Mouse (Mus musculus) stomach, postnatal 0 days (tissue): ENCODE results near the gene Ap2a1. TPM values are rescaled to one million over a fixed set of nuclear protein-coding genes. Genes with fewer than 3 reads are reported as not detected.

Experiments used
- ATAC-seq: fragments of 200-750 bp; cut with Nextera tagmentation; 2 replicates; pipeline ENCODE4 v1.8.0; 2017; ENCODE audit not compliant: low FRiP score, low TSS enrichment
- DNase-seq: peaks from one replicate; pipeline ENCODE4 v3.0.0-alpha.2; 2016; ENCODE audit warnings: low spot score
- H3K27ac ChIP-seq: fragments of 300-500 bp; sonication (generic); replicated peaks from 2 replicates; pipeline ENCODE4 v1.5.1; 2014; ENCODE audit warnings: mild to moderate bottlenecking, control low read depth
- H3K27me3 ChIP-seq: fragments of 300-500 bp; sonication (generic); 2 replicates; pipeline ENCODE4 v1.6.1; 2014; ENCODE audit warnings: low read length; ENCODE audit not compliant: control insufficient read depth, insufficient read depth
- H3K36me3 ChIP-seq: fragments of 300-500 bp; sonication (generic); 2 replicates; pipeline ENCODE4 v1.6.1; 2014; ENCODE audit warnings: low read length, mixed read lengths; ENCODE audit not compliant: control insufficient read depth, insufficient read depth
- H3K4me1 ChIP-seq: fragments of 300-500 bp; sonication (generic); replicated peaks from 2 replicates; pipeline ENCODE4 v1.6.1; 2014; ENCODE audit warnings: antibody characterized with exemption; ENCODE audit not compliant: control insufficient read depth, insufficient read depth
- H3K4me2 ChIP-seq: fragments of 300-500 bp; sonication (generic); replicated peaks from 2 replicates; pipeline ENCODE4 v1.6.1; 2014; ENCODE audit warnings: low read depth, mild to moderate bottlenecking, control low read depth, moderate library complexity
- H3K4me3 ChIP-seq: fragments of 300-500 bp; sonication (generic); 2 replicates; pipeline ENCODE4 v1.5.1; 2014; ENCODE audit warnings: low read depth, low read length, control low read depth
- H3K9ac ChIP-seq: fragments of 300-500 bp; sonication (generic); 2 replicates; pipeline ENCODE4 v1.6.1; 2014; ENCODE audit warnings: mild to moderate bottlenecking, low read length, control low read depth, mixed read lengths
- H3K9me3 ChIP-seq: fragments of 300-500 bp; sonication (generic); 2 replicates; pipeline ENCODE4 v1.6.1; 2016; ENCODE audit warnings: low read length; ENCODE audit not compliant: control insufficient read depth
- CTCF ChIP-seq: IDR thresholded peaks from 2 replicates; pipeline ENCODE4 v1.5.1; 2016; ENCODE audit warnings: antibody characterized with exemption, low read depth, mild to moderate bottlenecking, moderate library complexity
- EP300 ChIP-seq: optimal IDR thresholded peaks from 2 replicates; pipeline ENCODE3; 2016; ENCODE audit warnings: antibody characterized with exemption
- WGBS: fragments of 180-500 bp; shearing (Covaris S2); extraction: QIAGEN DNeasy Blood & Tissue Kit; methylation state at CpG from one replicate; pipeline ENCODE4 v1.1.7; 2014; 5-methylcytosine and 5-hydroxymethylcytosine counted together
- polyA plus RNA-seq: library from polyadenylated mRNA; unstranded; fragments of >200 nt; fragmentation: Nextera tagmentation; extraction: Ambion mirVana; gene quantifications from 2 replicates; pipeline ENCODE4 v1.2.1, GENCODE M21; 2015

Gene Ap2a1
- polyA plus RNA-seq, 1 experiment from 2014 or later: 29.3 TPM

DNA sequence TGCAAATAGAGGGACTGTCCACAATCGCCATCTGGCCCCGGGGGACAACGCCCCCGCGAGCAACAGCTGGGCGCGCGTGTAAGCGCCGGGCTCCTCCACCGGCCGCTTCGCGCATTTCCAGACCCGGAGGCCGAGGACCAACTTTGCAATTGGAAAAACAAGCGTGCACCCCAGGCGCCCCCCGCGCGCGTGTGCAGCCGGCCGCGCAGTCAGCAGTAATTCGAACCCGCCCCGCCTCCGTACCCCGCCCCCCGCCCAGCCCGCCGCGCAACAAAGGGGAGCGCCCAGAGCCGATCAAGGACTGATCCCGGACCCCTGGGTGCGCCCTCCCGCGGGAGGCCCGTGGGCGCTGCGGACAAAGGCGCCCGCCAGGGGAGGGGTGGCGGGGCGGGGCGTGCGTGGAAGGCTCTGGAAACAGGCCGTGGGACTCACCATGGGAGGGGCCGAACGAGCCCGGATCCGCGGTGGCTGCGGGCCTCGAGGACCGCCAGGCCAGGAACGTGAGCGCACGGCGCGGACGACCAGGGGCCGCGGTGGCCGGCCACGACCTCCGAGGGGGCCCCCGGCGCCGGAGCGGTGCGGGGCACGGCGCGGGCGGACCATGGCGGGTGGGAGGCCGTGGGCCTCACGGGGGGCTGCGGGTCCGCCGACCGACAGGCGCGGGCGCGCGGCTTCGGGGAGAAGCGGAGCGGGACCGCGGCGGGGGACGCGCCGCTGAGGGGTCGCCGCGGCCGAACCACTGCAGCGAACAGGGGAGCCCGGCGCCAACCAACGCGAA is 60.2 kb downstream of the Ap2a1 start:
- Histone ChIP-seq H3K4me1 (peaks cover 23% of the 10 kb centered on the region), H3K4me2 (peak overlapping the region; percentile 75), H3K27ac (peak overlapping the region; percentile 100), H3K4me3 (peak overlapping the region; percentile 98), H3K9me3 (no peaks in the 10 kb centered on the region), H3K27me3 (no peaks in the 10 kb centered on the region), H3K36me3 (peaks cover 6% of the 10 kb centered on the region), H3K9ac (peak overlapping the region; percentile 99)
- TF ChIP-seq EP300: no peak
- peak; percentile 38; the same call in 1 of the 2 replicates for TF ChIP-seq CTCF
- DNase-seq (peak; percentile 88), ATAC-seq (peak; percentile 17)
- under 1% methylated on average over 89 of the region's 108 CpGs for WGBS

GRCm38 (mm10) chr7:44868465-44868864 is 60.8 kb downstream of the Ap2a1 start:
- DNase-seq (peak; percentile 68), ATAC-seq (no peak)
- H3K9me3 ChIP-seq: no peaks in the 10 kb centered on the region
- H3K27me3 ChIP-seq: no peaks in the 10 kb centered on the region
- peaks cover 23% of the 10 kb centered on the region for H3K4me1 ChIP-seq
- WGBS: 1% methylated on average over 16 of the region's 16 CpGs
- peak overlapping the region; percentile 99 for H3K9ac ChIP-seq
- peak overlapping the region; percentile 100 for H3K27ac ChIP-seq
- peak overlapping the region; percentile 75 for H3K4me2 ChIP-seq
- peak overlapping the region; percentile 98 for H3K4me3 ChIP-seq
- no peak for TF ChIP-seq CTCF
- TF ChIP-seq EP300: no peak
- H3K36me3 ChIP-seq: peaks cover 13% of the 10 kb centered on the region

DNA sequence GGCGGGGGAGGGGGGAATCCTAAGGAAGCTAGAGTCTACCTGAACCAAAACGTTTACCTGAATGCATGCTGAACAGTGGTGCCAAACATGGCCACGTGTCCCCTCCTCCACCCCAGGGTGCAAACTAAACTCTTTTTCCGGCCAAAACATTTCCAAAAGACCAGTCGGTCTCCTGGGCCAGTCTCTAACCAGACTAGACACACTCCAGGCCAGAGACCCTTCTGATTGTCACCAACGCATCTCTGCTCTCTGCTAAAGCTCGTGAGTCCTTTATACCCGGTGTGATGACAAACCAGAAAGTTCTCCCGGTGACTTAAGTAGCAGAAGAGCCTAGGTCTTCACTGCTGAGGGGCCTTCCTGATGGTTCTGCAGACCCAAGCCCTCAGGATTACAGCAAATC is 61.5 kb downstream of the Ap2a1 start:
- peaks cover 19% of the 10 kb centered on the region for H3K36me3 ChIP-seq
- peak overlapping the region; percentile 75 for H3K4me2 ChIP-seq
- peaks cover 23% of the 10 kb centered on the region for H3K4me1 ChIP-seq
- ATAC-seq (no peak), DNase-seq (no peak)
- peak overlapping the region; percentile 99 for H3K9ac ChIP-seq
- no peaks in the 10 kb centered on the region for H3K27me3 ChIP-seq
- peak overlapping the region; percentile 100 for H3K27ac ChIP-seq
- WGBS: 22% methylated on average over 9 of the region's 9 CpGs
- H3K9me3 ChIP-seq: no peaks in the 10 kb centered on the region
- peak overlapping the region; percentile 98 for H3K4me3 ChIP-seq
- no peak for TF ChIP-seq CTCF
- no peak for TF ChIP-seq EP300

- H3K9me3 ChIP-seq: no peaks in the 10 kb centered on the region
- peaks cover 25% of the 10 kb centered on the region for H3K36me3 ChIP-seq
- no peak for TF ChIP-seq EP300
- no peak for TF ChIP-seq CTCF
- H3K4me2 ChIP-seq: peak overlapping the region; percentile 75
- peak overlapping the region; percentile 99; the same call in 1 of the 2 replicates for H3K9ac ChIP-seq
- 42% methylated on average over 19 of the region's 19 CpGs for WGBS
- peaks cover 23% of the 10 kb centered on the region for H3K4me1 ChIP-seq
- DNase-seq: no peak
- no peaks in the 10 kb centered on the region for H3K27me3 ChIP-seq
- H3K4me3 ChIP-seq: peak overlapping the region; percentile 98; the same call in 1 of the 2 replicates
- no peak for ATAC-seq
- H3K27ac ChIP-seq: peak overlapping the region; percentile 100
Observed at GRCm38 (mm10) chr7:44867010-44867702, 62.1 kb downstream of the Ap2a1 start.

DNA sequence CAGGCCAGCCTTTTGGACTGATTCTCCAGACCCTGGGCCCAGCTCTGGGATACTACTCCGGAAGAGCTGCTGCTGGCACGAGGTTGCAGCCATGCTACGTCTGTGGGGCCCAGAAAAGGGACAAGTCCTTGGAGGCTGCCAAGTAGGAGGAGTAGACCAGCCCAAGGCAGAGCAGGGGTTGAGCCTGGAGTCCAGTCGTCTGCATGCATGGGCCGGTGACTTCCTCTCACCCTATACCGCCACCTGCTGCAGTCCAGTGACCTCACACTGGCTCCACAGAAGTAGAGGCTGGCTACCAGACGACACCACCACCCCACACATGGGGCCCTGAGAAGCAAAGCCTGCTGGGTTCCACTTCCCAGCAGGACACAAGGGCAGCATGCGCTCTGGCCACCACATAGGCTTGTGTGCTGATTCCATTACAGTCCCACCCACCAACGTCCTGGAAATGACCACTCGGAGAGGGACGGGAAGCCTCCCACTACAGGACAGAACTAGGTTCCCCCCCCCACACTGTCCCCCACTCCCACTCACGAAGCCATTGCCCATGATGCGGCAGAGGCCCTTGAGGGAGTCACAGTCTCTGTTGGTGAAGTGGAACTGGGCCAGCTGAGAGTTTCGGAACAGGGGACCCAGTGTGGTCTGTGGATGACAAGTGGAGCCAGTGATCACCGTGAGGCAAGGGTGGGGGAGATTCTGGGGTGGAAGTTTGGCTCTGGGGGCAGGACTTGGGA is 62.9 kb downstream of the Ap2a1 start:
- Histone ChIP-seq H3K27me3 (no peaks in the 10 kb centered on the region), H3K27ac (peak overlapping the region; percentile 100), H3K4me3 (peak overlapping the region; percentile 12), H3K4me2 (peak overlapping the region; percentile 75), H3K4me1 (peaks cover 23% of the 10 kb centered on the region), H3K9ac (peak overlapping the region; percentile 41), H3K36me3 (peaks cover 27% of the 10 kb centered on the region), H3K9me3 (no peaks in the 10 kb centered on the region)
- ATAC-seq (peak; percentile 60), DNase-seq (peak; percentile 87)
- 22% methylated on average over 15 of the region's 15 CpGs for WGBS
- TF ChIP-seq EP300 (no peak), CTCF (peak; percentile 60)
